Mouse (Mus musculus) liver, postnatal 0 days (tissue): Measurements from ENCODE around the gene Celf2.

Source experiments
- CTCF ChIP-seq: sonication (generic); IDR thresholded peaks from 2 replicates; pipeline ENCODE4 v1.5.1; 2016; ENCODE audit warnings: antibody characterized with exemption, low read depth
- EP300 ChIP-seq: IDR thresholded peaks from 2 replicates; pipeline ENCODE4 v1.6.1; 2016; ENCODE audit warnings: antibody characterized with exemption, low read depth, mild to moderate bottlenecking

GRCm38 (mm10) chr2:7310840-7311182 is 198.6 kb downstream of the Celf2 start:
- TF ChIP-seq CTCF (no peak), EP300 (no peak)
